Comparison of ENCODE assay signal across 11 mouse cellular contexts in the genomic region with DNA sequence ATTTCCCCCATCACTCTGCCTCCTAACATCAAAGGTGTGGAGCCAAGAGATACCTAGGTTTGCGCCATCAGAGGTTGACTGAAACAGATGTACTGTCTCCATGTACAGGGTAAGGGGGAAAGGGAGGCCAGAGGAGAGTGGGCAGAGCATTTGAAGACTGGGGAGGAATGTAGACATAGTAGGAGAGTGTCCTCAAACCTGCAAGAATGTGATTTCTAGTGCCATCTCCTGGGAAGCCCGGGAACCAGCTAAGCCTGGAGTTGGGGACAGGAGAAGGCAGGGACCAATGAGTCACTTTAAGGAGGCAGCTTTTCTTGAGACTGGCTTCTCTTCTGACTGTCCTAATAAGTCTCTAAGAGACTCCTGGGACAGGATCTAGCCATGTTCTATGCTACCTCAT. TPM values are rescaled to one million over a fixed set of nuclear protein-coding genes. Genes with fewer than 3 reads are reported as not detected.
DNase-seq lines count a peak whose midpoint lies in the region; ATAC-seq and TF ChIP-seq lines count a peak whose summit lies in the region.
"Had no signal": no experiment of that assay in that cellular context is flagged by ENCODE, and none has a peak within 500 bp of the region (broad histone marks: within the 10 kb centered on the region; RNA-seq: fewer than 3 reads in every experiment).

No protein-coding gene starts in this region.

- H3K4me2 ChIP-seq in stomach, postnatal 0 days (replicated peaks; ENCODE audit: low read depth) = no peak overlapping the region
- H3K4me2 ChIP-seq: forebrain, embryonic 13.5 days had no signal

- no peak for DNase-seq in frontal cortex, postnatal 10 days (ENCODE audit: low spot score in 2 of 2)
- DNase-seq in kidney, postnatal 4 days = peak; percentile 21 to 37
- no peak for DNase-seq in kidney, adult 2 months
- DNase-seq in right cerebral cortex, adult 18-20 months = peak; percentile 33
- no peak for DNase-seq in right cerebral cortex, postnatal 36 days (ENCODE audit: low spot score in 2 of 2)
- DNase-seq in stomach, postnatal 0 days (ENCODE audit: low spot score) = no peak
- DNase-seq: gastrocnemius, postnatal 36 days; heart, postnatal 14 days; thymus, adult 18-20 months had no signal

- H3K36me3 ChIP-seq in kidney, adult 2 months (ENCODE audit: control insufficient read depth, insufficient read depth, low read length) = no peaks in the 10 kb centered on the region
- H3K36me3 ChIP-seq in stomach, postnatal 0 days (ENCODE audit: control insufficient read depth, insufficient read depth, low read length) = no peaks in the 10 kb centered on the region; the same call in 1 of the 2 replicates

- H3K27me3 ChIP-seq in kidney, adult 2 months (replicated peaks; ENCODE audit: control insufficient read depth, insufficient read depth, low read length) = no peaks in the 10 kb centered on the region
- no peaks in the 10 kb centered on the region for H3K27me3 ChIP-seq in stomach, postnatal 0 days (ENCODE audit: control insufficient read depth, insufficient read depth, low read length)
- H3K27me3 ChIP-seq: forebrain, embryonic 13.5 days had no signal

- H3K27ac ChIP-seq in kidney, adult 2 months (ENCODE audit: insufficient read depth, low read depth, low read length) = no peak overlapping the region
- no peak overlapping the region for H3K27ac ChIP-seq in stomach, postnatal 0 days (replicated peaks)
- H3K27ac ChIP-seq: forebrain, embryonic 13.5 days had no signal

- TF ChIP-seq POLR2A in kidney, adult 2 months (IDR thresholded peaks at IDR 0.05; ENCODE audit: low read depth, low read length) = no peak

- no peak for TF ChIP-seq CTCF in kidney, adult 2 months (conservative IDR thresholded peaks at IDR 0.05; ENCODE audit: insufficient read depth, insufficient read length, low read depth, low read length)
- TF ChIP-seq CTCF in stomach, postnatal 0 days (IDR thresholded peaks at IDR 0.05; ENCODE audit: low read depth) = peak; percentile 52

- no peak for TF ChIP-seq EP300 in stomach, postnatal 0 days (optimal IDR thresholded peaks at IDR 0.05)

- peak; percentile 93 for ATAC-seq in frontal cortex, adult (ENCODE audit: low TSS enrichment)
- ATAC-seq in stomach, postnatal 0 days (ENCODE audit: low FRiP score, low TSS enrichment) = no peak
- ATAC-seq: forebrain, embryonic 13.5 days had no signal

- no peak overlapping the region for H3K4me3 ChIP-seq in kidney, adult 2 months (ENCODE audit: insufficient read depth, low read depth, low read length)
- no peak overlapping the region for H3K4me3 ChIP-seq in stomach, postnatal 0 days (ENCODE audit: low read depth, low read length)
- H3K4me3 ChIP-seq: forebrain, embryonic 13.5 days had no signal

- no peaks in the 10 kb centered on the region for H3K4me1 ChIP-seq in kidney, adult 2 months (ENCODE audit: control insufficient read depth, insufficient read depth, low read length)
- no peaks in the 10 kb centered on the region for H3K4me1 ChIP-seq in stomach, postnatal 0 days (replicated peaks; ENCODE audit: control insufficient read depth, insufficient read depth)
- H3K4me1 ChIP-seq: forebrain, embryonic 13.5 days had no signal

- H3K9me3 ChIP-seq in stomach, postnatal 0 days (ENCODE audit: control insufficient read depth, low read length) = no peaks in the 10 kb centered on the region; the same call in 1 of the 2 replicates
- H3K9me3 ChIP-seq: forebrain, embryonic 13.5 days had no signal

- H3K9ac ChIP-seq in stomach, postnatal 0 days (ENCODE audit: low read length) = no peak overlapping the region
- H3K9ac ChIP-seq: forebrain, embryonic 13.5 days had no signal

- WGBS in kidney, adult 2 months = 66% methylated on average over 2 of the region's 2 CpGs
- WGBS in stomach, postnatal 0 days = 60% methylated on average over 2 of the region's 2 CpGs

RNA-seq across cellular contexts. Expression of a gene that starts 18.7 kb away (rescaled TPM):
- 4.9 and 5.7 TPM in 2 replicates for polyA plus RNA-seq in kidney, adult 2 months (2012; rRNA removed)
- polyA plus RNA-seq in stomach, postnatal 0 days (2015; fragmentation: Nextera tagmentation; extraction: Ambion mirVana) = 9.0 and 9.1 TPM in 2 replicates

RNA-seq across cellular contexts. Expression of a gene that starts 40.7 kb away (rescaled TPM):
- polyA plus RNA-seq in kidney, adult 2 months (2012; rRNA removed) = 11.4 and 11.6 TPM in 2 replicates
- polyA plus RNA-seq in stomach, postnatal 0 days (2015; fragmentation: Nextera tagmentation; extraction: Ambion mirVana) = 32.9 and 33.1 TPM in 2 replicates

RNA-seq across cellular contexts. Expression of a gene that starts 51.8 kb away (rescaled TPM):
- polyA plus RNA-seq in kidney, adult 2 months (2012; rRNA removed) = 6.5 and 8.2 TPM in 2 replicates
- polyA plus RNA-seq in stomach, postnatal 0 days (2015; fragmentation: Nextera tagmentation; extraction: Ambion mirVana) = 2.1 and 2.6 TPM in 2 replicates

Comparison
In these comparisons a context has a peak if more than half of its experiments do, and no peak if none do; other contexts are left out.
1. DNase-seq: peak in kidney, postnatal 4 days (2 of 2) and right cerebral cortex, adult 18-20 months (single experiment); none in frontal cortex, postnatal 10 days (0 of 2), kidney, adult 2 months (single experiment), right cerebral cortex, postnatal 36 days (0 of 2) and stomach, postnatal 0 days (single experiment).